Mouse (Mus musculus) MEL (cell line): ENCODE data around the gene Akap12.

Source experiments
- CTCF ChIP-seq, 3 experiments: IDR thresholded peaks in 2 of 3; conservative IDR thresholded peaks in 1 of 3; 2 replicates each; pipeline ENCODE4 v1.5.1; 2011 to 2012; ENCODE audit warnings: low read length in 3 of 3, low read depth in 2 of 3, mild to moderate bottlenecking in 2 of 3, improper control_type of control experiment in 1 of 3, inconsistent platforms in 1 of 3, mixed read lengths in 1 of 3, moderate library complexity in 1 of 3; ENCODE audit not compliant: control insufficient read depth in 1 of 3, insufficient read depth in 1 of 3, poor library complexity in 1 of 3, severe bottlenecking in 1 of 3
- EP300 ChIP-seq, 2 experiments: IDR thresholded peaks; 2 replicates each; pipeline ENCODE4 v1.6.1; 2011; ENCODE audit warnings: improper control_type of control experiment in 2 of 2, low read length in 2 of 2, low read depth in 1 of 2, mild to moderate bottlenecking in 1 of 2
- GATA1 ChIP-seq: IDR thresholded peaks from 2 replicates; pipeline ENCODE4 v1.6.1; 2011; ENCODE audit warnings: low read depth, low read length, improper control_type of control experiment
- POLR2A ChIP-seq, 2 experiments: IDR thresholded peaks; 2 replicates each; pipeline ENCODE4 v1.6.1; 2011 to 2012; ENCODE audit warnings: low read length in 2 of 2, mild to moderate bottlenecking in 2 of 2, control low read depth in 1 of 2, improper control_type of control experiment in 1 of 2, low read depth in 1 of 2, moderate library complexity in 1 of 2; ENCODE audit not compliant: control insufficient read depth in 1 of 2, insufficient read depth in 1 of 2, poor library complexity in 1 of 2

- no peak for TF ChIP-seq POLR2A (IDR thresholded peaks at IDR 0.05; ENCODE audit: control insufficient read depth in 1 of 2, insufficient read depth in 1 of 2, low read depth in 1 of 2, low read length in 2 of 2, poor library complexity in 1 of 2)
- no peak for TF ChIP-seq CTCF (IDR thresholded peaks at IDR 0.05 in 2 of 3, conservative IDR thresholded peaks at IDR 0.05 in 1 of 3; ENCODE audit: control insufficient read depth in 1 of 3, insufficient read depth in 1 of 3, low read depth in 2 of 3, low read length in 3 of 3, poor library complexity in 1 of 3, severe bottlenecking in 1 of 3)
- TF ChIP-seq EP300 (IDR thresholded peaks at IDR 0.05; ENCODE audit: low read depth in 1 of 2, low read length in 2 of 2) = no peak
- TF ChIP-seq GATA1 = no peak
Observed at GRCm38 (mm10) chr10:4243591-4244300, 22.4 kb upstream of the Akap12 start.
